Mouse (Mus musculus): ENCODE measurements at regions not wholly inside any gene's neighbourhood (a gene's known extent, or its start where the extent isn't known, plus 50 kb on each side); places are given as distances from the start of the nearest gene placed in this dataset.
A peak's percentile ranks its signal among the peaks of the same experiment; 100 is the strongest.

- H3K36me3 ChIP-seq (ENCODE audit: control insufficient read depth, insufficient read depth, low read length) = no peaks in the 10 kb centered on the region
- H3K4me3 ChIP-seq (ENCODE audit: control insufficient read depth, low read depth, low read length) = no peak overlapping the region
- H3K27ac ChIP-seq (ENCODE audit: control insufficient read depth, insufficient read depth, low read depth, low read length) = no peak overlapping the region
- H3K27me3 ChIP-seq (ENCODE audit: control insufficient read depth, insufficient read depth, low read length) = no peaks in the 10 kb centered on the region
- no peaks in the 10 kb centered on the region; the same call in 1 of the 2 replicates for H3K4me1 ChIP-seq (ENCODE audit: control insufficient read depth, insufficient read depth, low read length)
- TF ChIP-seq CTCF (IDR thresholded peaks at IDR 0.05; ENCODE audit: control insufficient read depth, insufficient read depth, insufficient replicate concordance, low read depth, low read length) (no peak), POLR2A (IDR thresholded peaks at IDR 0.05; ENCODE audit: control insufficient read depth, low read depth, low read length) (no peak)
These were observed 378.7 kb upstream of the Runx1 start for GRCm38 (mm10) chr16:93204601-93205000.

GRCm38 (mm10) chr16:93202591-93202990 is 376.6 kb upstream of the Runx1 start:
- Histone ChIP-seq H3K4me3 (ENCODE audit: control insufficient read depth, low read depth, low read length) (no peak overlapping the region), H3K4me1 (ENCODE audit: control insufficient read depth, insufficient read depth, low read length) (no peaks in the 10 kb centered on the region; the same call in 1 of the 2 replicates), H3K27me3 (ENCODE audit: control insufficient read depth, insufficient read depth, low read length) (no peaks in the 10 kb centered on the region), H3K27ac (ENCODE audit: control insufficient read depth, insufficient read depth, low read depth, low read length) (no peak overlapping the region), H3K36me3 (ENCODE audit: control insufficient read depth, insufficient read depth, low read length) (no peaks in the 10 kb centered on the region)
- TF ChIP-seq CTCF (IDR thresholded peaks at IDR 0.05; ENCODE audit: control insufficient read depth, insufficient read depth, insufficient replicate concordance, low read depth, low read length) = no peak
- no peak for TF ChIP-seq POLR2A (IDR thresholded peaks at IDR 0.05; ENCODE audit: control insufficient read depth, low read depth, low read length)

DNA sequence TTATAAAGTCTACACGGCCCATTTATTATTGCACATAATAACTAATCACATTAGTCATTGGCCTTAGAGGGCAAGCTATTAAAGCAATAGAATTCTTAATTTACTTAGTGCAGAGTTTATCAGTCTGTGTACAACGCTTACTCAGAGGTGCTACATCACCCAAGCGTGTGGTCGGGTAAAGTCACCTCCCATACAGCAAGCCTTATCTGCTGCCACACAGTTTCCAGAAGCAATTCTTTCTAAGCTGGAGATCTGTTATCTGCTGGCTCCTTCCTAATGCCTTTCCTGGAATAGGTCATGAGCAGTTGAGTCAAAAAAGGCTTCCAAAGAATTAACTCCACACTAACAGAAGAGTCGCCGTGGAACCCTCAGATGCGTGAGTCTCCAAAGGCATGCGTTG is 371.4 kb upstream of the Runx1 start:
- no peaks in the 10 kb centered on the region for H3K27me3 ChIP-seq (ENCODE audit: control insufficient read depth, insufficient read depth, low read length)
- no peak overlapping the region for H3K27ac ChIP-seq (ENCODE audit: control insufficient read depth, insufficient read depth, low read depth, low read length)
- no peaks in the 10 kb centered on the region for H3K36me3 ChIP-seq (ENCODE audit: control insufficient read depth, insufficient read depth, low read length)
- H3K4me1 ChIP-seq (ENCODE audit: control insufficient read depth, insufficient read depth, low read length) = no peaks in the 10 kb centered on the region
- TF ChIP-seq CTCF (IDR thresholded peaks at IDR 0.05; ENCODE audit: control insufficient read depth, insufficient read depth, insufficient replicate concordance, low read depth, low read length) = no peak
- no peak for TF ChIP-seq POLR2A (IDR thresholded peaks at IDR 0.05; ENCODE audit: control insufficient read depth, low read depth, low read length)
- no peak overlapping the region for H3K4me3 ChIP-seq (ENCODE audit: control insufficient read depth, low read depth, low read length)

GRCm38 (mm10) chr16:93193921-93194481 is 368.1 kb upstream of the Runx1 start:
- no peak overlapping the region for H3K4me3 ChIP-seq (ENCODE audit: control insufficient read depth, low read depth, low read length)
- no peak for TF ChIP-seq CTCF (IDR thresholded peaks at IDR 0.05; ENCODE audit: control insufficient read depth, insufficient read depth, insufficient replicate concordance, low read depth, low read length)
- TF ChIP-seq POLR2A (IDR thresholded peaks at IDR 0.05; ENCODE audit: control insufficient read depth, low read depth, low read length) = no peak
- peak overlapping the region; percentile 65 for H3K27ac ChIP-seq (ENCODE audit: control insufficient read depth, insufficient read depth, low read depth, low read length)
- H3K36me3 ChIP-seq (ENCODE audit: control insufficient read depth, insufficient read depth, low read length) = no peaks in the 10 kb centered on the region
- no peaks in the 10 kb centered on the region for H3K27me3 ChIP-seq (ENCODE audit: control insufficient read depth, insufficient read depth, low read length)
- H3K4me1 ChIP-seq (ENCODE audit: control insufficient read depth, insufficient read depth, low read length) = no peaks in the 10 kb centered on the region

DNA sequence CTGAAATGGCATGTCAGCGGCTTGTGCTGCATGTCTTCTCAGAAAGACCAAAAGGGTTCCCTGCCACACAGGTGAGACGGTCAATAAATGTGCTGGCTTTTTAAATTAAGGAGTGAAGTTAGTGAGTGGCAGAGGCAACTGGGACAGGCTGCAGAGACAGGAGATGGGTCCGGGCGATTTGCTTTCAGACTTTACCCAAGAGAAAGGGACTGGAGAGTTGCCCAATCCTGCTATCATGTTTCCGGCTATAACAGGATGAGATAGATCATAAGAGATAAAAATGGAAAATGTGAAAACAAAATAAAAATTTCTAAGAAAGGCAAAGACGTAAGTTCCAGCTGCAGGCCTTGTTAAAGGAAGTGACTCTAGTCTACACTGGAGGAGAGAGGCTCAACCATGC is 367.3 kb upstream of the Runx1 start:
- Histone ChIP-seq H3K4me1 (ENCODE audit: control insufficient read depth, insufficient read depth, low read length) (no peaks in the 10 kb centered on the region), H3K27me3 (ENCODE audit: control insufficient read depth, insufficient read depth, low read length) (no peaks in the 10 kb centered on the region), H3K4me3 (ENCODE audit: control insufficient read depth, low read depth, low read length) (no peak overlapping the region), H3K36me3 (ENCODE audit: control insufficient read depth, insufficient read depth, low read length) (no peaks in the 10 kb centered on the region), H3K27ac (ENCODE audit: control insufficient read depth, insufficient read depth, low read depth, low read length) (peak overlapping the region; percentile 65)
- TF ChIP-seq CTCF (IDR thresholded peaks at IDR 0.05; ENCODE audit: control insufficient read depth, insufficient read depth, insufficient replicate concordance, low read depth, low read length) (no peak), POLR2A (IDR thresholded peaks at IDR 0.05; ENCODE audit: control insufficient read depth, low read depth, low read length) (no peak)

DNA sequence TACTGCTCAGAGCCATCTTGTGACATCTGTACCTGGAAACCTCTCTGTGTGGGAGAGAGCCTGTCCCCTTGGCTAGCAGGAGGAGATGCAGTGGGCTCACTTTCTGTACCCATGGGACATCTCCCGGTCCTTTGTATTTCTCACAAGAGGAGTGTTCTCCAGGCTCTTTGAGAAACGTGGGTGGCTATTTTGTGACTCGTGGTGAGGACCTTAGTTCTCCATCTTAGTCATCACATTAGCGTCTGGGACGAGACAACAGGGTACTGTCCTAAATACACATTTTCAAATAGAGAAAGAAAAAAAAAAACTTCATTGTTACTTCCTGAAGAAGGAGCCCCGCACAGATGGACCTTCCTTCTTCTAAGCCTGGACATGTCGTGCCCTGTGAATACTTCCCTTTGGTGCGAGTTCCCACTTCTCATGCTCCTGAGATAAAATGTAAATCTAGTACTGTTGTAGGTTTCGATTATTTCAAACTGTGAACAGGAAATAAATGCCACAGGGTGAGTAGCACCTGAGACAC is 366.8 kb upstream of the Runx1 start:
- Histone ChIP-seq H3K27me3 (ENCODE audit: control insufficient read depth, insufficient read depth, low read length) (no peaks in the 10 kb centered on the region), H3K4me1 (ENCODE audit: control insufficient read depth, insufficient read depth, low read length) (no peaks in the 10 kb centered on the region), H3K4me3 (ENCODE audit: control insufficient read depth, low read depth, low read length) (no peak overlapping the region), H3K36me3 (ENCODE audit: control insufficient read depth, insufficient read depth, low read length) (no peaks in the 10 kb centered on the region), H3K27ac (ENCODE audit: control insufficient read depth, insufficient read depth, low read depth, low read length) (no peak overlapping the region; the same call in 1 of the 2 replicates)
- no peak for TF ChIP-seq POLR2A (IDR thresholded peaks at IDR 0.05; ENCODE audit: control insufficient read depth, low read depth, low read length)
- no peak for TF ChIP-seq CTCF (IDR thresholded peaks at IDR 0.05; ENCODE audit: control insufficient read depth, insufficient read depth, insufficient replicate concordance, low read depth, low read length)

- no peaks in the 10 kb centered on the region for H3K36me3 ChIP-seq (ENCODE audit: control insufficient read depth, insufficient read depth, low read length)
- no peak overlapping the region for H3K27ac ChIP-seq (ENCODE audit: control insufficient read depth, insufficient read depth, low read depth, low read length)
- H3K27me3 ChIP-seq (ENCODE audit: control insufficient read depth, insufficient read depth, low read length) = no peaks in the 10 kb centered on the region
- TF ChIP-seq POLR2A (IDR thresholded peaks at IDR 0.05; ENCODE audit: control insufficient read depth, low read depth, low read length) (no peak), CTCF (IDR thresholded peaks at IDR 0.05; ENCODE audit: control insufficient read depth, insufficient read depth, insufficient replicate concordance, low read depth, low read length) (no peak)
- no peak overlapping the region for H3K4me3 ChIP-seq (ENCODE audit: control insufficient read depth, low read depth, low read length)
- H3K4me1 ChIP-seq (ENCODE audit: control insufficient read depth, insufficient read depth, low read length) = no peaks in the 10 kb centered on the region
These were observed 365.2 kb upstream of the Runx1 start for GRCm38 (mm10) chr16:93191174-93191573.
